Mouse (Mus musculus) kidney, adult 2 months (tissue): ENCODE measurements around the gene Tap2.

ENCODE experiments used
- CTCF ChIP-seq: fragments of 200-500 bp; conservative IDR thresholded peaks from 2 replicates; pipeline ENCODE4 v1.5.1; 2011; ENCODE audit warnings: low read depth, mild to moderate bottlenecking, control low read depth, low read length, moderate library complexity, mixed read lengths; ENCODE audit not compliant: insufficient read depth, insufficient read length
- POLR2A ChIP-seq: fragments of 200-500 bp; IDR thresholded peaks from one replicate; pipeline ENCODE4 v1.6.1; 2011; ENCODE audit warnings: low read depth, low read length, control low read depth

DNA sequence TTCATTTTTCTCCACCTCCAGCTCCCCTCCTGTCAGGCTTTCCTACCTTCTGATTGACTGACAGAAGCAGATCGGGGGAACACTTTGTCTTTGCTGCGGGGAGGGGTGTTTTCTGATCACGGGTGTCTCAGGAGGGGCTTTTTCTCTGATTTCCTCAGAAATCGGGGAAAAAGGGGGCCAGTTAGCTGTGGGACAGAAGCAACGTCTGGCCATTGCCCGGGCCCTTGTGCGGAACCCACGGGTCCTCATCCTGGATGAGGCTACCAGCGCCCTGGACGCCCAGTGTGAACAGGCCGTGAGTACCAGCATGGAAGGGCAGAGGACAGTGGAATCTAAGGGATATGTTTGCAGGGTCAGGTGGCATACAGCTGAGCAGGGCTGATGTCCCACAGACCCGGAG lies 11.8 kb downstream of the Tap2 start:
- no peak for TF ChIP-seq POLR2A
- no peak for TF ChIP-seq CTCF
